Mouse (Mus musculus) frontal cortex, adult 2 months (tissue): ENCODE data around the gene Apoa5. TPM values are rescaled to one million over a fixed set of nuclear protein-coding genes. Genes with fewer than 3 reads are reported as not detected.

Source experiments
- polyA plus RNA-seq: library from polyadenylated mRNA; depleted of rRNA; stranded (reverse); fragments of >200 nt; gene quantifications from 2 replicates; pipeline ENCODE4 v1.2.3, GENCODE M21; 2012; rRNA removed

Gene Apoa5
- polyA plus RNA-seq, 1 experiment = not detected

Other genes starting within 250 kb of the Apoa5 start
- gene Apoa1, start 40.1 kb upstream of the Apoa5 start, polyA plus RNA-seq = 2.4 and 4.1 TPM in 2 replicates
- gene Apoc3, start 33.0 kb upstream of the Apoa5 start, polyA plus RNA-seq = 0.38 and 0.90 TPM in 2 replicates
- gene Apoa4, start 27.9 kb upstream of the Apoa5 start, polyA plus RNA-seq = 0.26 and 0.76 TPM in 2 replicates
- gene Zpr1, start 4.4 kb downstream of the Apoa5 start, polyA plus RNA-seq = 38.3 and 41.7 TPM in 2 replicates
- 9.7 and 10.5 TPM in 2 replicates for gene Bud13, start 14.4 kb downstream of the Apoa5 start, polyA plus RNA-seq
- gene 4931429L15Rik, start 51.4 kb downstream of the Apoa5 start, polyA plus RNA-seq = 0.04 TPM in 1 of 2 replicates, not detected in the other